Mouse (Mus musculus): ENCODE data around the gene Vmn1r157. TPM values are rescaled to one million over a fixed set of nuclear protein-coding genes. Genes with fewer than 3 reads are reported as not detected.
"Not testable (repeated sequence)": the region's sequence is repeated elsewhere in the genome, so short reads cannot be mapped to it uniquely, and the experiment has no call there.

Gene Vmn1r157
- polyA plus RNA-seq (2012; fragmentation: generic; extraction: Trizol): not detected
- long read RNA-seq, experiment 1: 0 reads
- long read RNA-seq, experiment 2: 0 reads

GRCm38 (mm10) chr7:22761397-22761796, at the start of gene Vmn1r157:
Gene Vmn1r157, plus strand, starts transcription at chr7:22761697.
- H3K79me2 ChIP-seq (ENCODE audit: control insufficient read depth, insufficient read depth); H3K27me3 ChIP-seq (ENCODE audit: control insufficient read depth, insufficient read depth, insufficient read length); H3ac ChIP-seq (ENCODE audit: control insufficient read depth, insufficient read length, low read depth); H3K79me3 ChIP-seq (ENCODE audit: low read depth); H3K4me3 ChIP-seq (ENCODE audit: insufficient read depth, poor library complexity, severe bottlenecking); H3K36me3 ChIP-seq (ENCODE audit: control insufficient read depth, insufficient read depth): not testable (repeated sequence)

DNA sequence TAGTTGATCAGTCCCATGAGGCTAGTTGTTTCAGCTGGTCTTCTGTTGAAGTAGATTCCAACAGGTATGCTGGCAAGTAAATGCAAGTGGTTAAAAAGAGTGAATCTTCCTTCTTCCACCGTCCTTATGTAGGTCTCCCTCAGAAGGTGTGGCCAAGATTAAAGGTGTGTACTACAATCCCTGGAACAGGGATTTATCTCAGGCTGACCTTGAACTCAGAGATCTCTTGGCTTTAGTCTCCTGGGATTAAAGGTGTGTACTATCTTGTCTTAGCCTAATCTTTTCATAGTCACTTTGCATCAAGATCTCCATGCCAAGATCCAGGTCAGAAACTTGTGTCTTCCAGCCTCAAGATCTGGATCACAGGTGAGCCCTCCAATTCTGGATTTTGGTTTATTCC, 41.9 kb upstream of the Vmn1r157 start, which contains the start of gene Gm4567:
Gene Gm4567 (minus strand): TSS at position 101 of the 400 bp plus-strand sequence.
- H3K27me3 ChIP-seq (ENCODE audit: control insufficient read depth, insufficient read depth, insufficient read length); H3ac ChIP-seq (ENCODE audit: control insufficient read depth, insufficient read length, low read depth); H3K79me3 ChIP-seq (ENCODE audit: low read depth); H3K79me2 ChIP-seq (ENCODE audit: control insufficient read depth, insufficient read depth); H3K4me3 ChIP-seq (ENCODE audit: insufficient read depth, poor library complexity, severe bottlenecking); H3K36me3 ChIP-seq (ENCODE audit: control insufficient read depth, insufficient read depth): not testable (repeated sequence)

DNA sequence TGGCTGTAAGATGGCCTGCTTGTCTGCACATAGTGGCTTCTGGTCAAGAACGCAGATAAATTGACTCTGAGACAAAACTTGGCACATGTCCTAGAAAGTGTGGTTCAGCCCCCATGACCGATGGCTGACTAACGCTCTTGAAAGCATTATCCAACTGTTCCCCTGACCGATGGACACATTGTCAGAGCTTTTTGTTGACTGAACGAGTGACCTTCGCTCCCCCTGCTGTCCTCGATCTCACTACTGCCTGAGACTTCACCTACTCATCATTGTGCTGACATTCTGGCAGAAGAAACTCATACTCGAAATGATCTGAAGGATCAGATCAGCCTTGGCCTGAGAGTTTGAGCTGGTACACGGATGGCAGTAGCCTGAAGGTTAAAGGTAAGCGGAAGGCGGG, 14.5 kb downstream of the Vmn1r157 start:
- H3ac ChIP-seq (ENCODE audit: control insufficient read depth, insufficient read length, low read depth): not testable (repeated sequence)

DNA sequence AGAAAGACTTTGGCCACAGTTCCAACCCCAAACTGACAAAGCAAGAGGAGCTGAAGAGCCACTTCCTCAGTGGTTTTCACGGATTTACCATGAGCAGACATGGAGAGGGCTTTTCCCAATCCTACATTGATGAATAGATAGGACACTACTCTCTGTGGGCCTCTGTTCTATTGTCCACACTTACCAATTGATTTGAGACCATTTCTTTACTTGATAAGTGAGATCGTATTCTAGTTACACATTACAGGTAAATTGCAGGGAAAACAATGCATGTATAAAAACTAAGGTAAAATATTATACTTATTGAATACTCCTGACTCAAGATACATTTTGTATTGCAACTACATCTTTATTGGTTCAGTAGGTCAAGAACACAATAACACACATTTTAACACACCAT, 29.2 kb downstream of the Vmn1r157 start, which contains the start of gene Vmn1r158:
Gene Vmn1r158 (minus strand): TSS at position 101 of the 400 bp plus-strand sequence.
- H3K79me2 ChIP-seq (ENCODE audit: control insufficient read depth, insufficient read depth); H3K79me3 ChIP-seq (ENCODE audit: low read depth); H3K4me3 ChIP-seq (ENCODE audit: insufficient read depth, poor library complexity, severe bottlenecking); H3K36me3 ChIP-seq (ENCODE audit: control insufficient read depth, insufficient read depth); H3ac ChIP-seq (ENCODE audit: control insufficient read depth, insufficient read length, low read depth); H3K27me3 ChIP-seq (ENCODE audit: control insufficient read depth, insufficient read depth, insufficient read length): not testable (repeated sequence)

More for the DNA sequence above, 14.5 kb downstream of the Vmn1r157 start:
- not testable (repeated sequence) for H3K79me3 ChIP-seq (ENCODE audit: low read depth); H3K27me3 ChIP-seq (ENCODE audit: control insufficient read depth, insufficient read depth, insufficient read length); H3K79me2 ChIP-seq (ENCODE audit: control insufficient read depth, insufficient read depth); H3K36me3 ChIP-seq (ENCODE audit: control insufficient read depth, insufficient read depth); H3K4me3 ChIP-seq (ENCODE audit: insufficient read depth, poor library complexity, severe bottlenecking)

Other genes with a start within 250 kb of the Vmn1r157 start
- not detected for gene Vmn1r152, start 238.7 kb upstream of the Vmn1r157 start, polyA plus RNA-seq (2012; fragmentation: generic; extraction: Trizol)
- not detected for gene Gm8677, start 226.8 kb upstream of the Vmn1r157 start, polyA plus RNA-seq (2012; fragmentation: generic; extraction: Trizol)
- gene Gm4201, start 196.4 kb upstream of the Vmn1r157 start, polyA plus RNA-seq (2012; fragmentation: generic; extraction: Trizol): not detected
- not detected for gene Gm4565, start 173.6 kb upstream of the Vmn1r157 start, polyA plus RNA-seq (2012; fragmentation: generic; extraction: Trizol)
- gene Vmn1r155, start 103.7 kb upstream of the Vmn1r157 start, polyA plus RNA-seq (2012; fragmentation: generic; extraction: Trizol): not detected
- gene Gm8693, start 69.4 kb upstream of the Vmn1r157 start, polyA plus RNA-seq (2012; fragmentation: generic; extraction: Trizol): not detected
- not detected for gene Gm4567, start 42.0 kb upstream of the Vmn1r157 start, polyA plus RNA-seq (2012; fragmentation: generic; extraction: Trizol)
- not detected for gene Vmn1r158, start 29.1 kb downstream of the Vmn1r157 start, polyA plus RNA-seq (2012; fragmentation: generic; extraction: Trizol)
- gene Vmn1r159, start 81.9 kb downstream of the Vmn1r157 start, polyA plus RNA-seq (2012; fragmentation: generic; extraction: Trizol): not detected
- gene Vmn1r160, start 109.5 kb downstream of the Vmn1r157 start, polyA plus RNA-seq (2012; fragmentation: generic; extraction: Trizol): not detected
- gene Gm4214, start 223.0 kb downstream of the Vmn1r157 start, polyA plus RNA-seq (2012; fragmentation: generic; extraction: Trizol): not detected

Measured in C2C12 (cell line).